10 mouse cellular contexts compared by ENCODE assay signal in the genomic region with DNA sequence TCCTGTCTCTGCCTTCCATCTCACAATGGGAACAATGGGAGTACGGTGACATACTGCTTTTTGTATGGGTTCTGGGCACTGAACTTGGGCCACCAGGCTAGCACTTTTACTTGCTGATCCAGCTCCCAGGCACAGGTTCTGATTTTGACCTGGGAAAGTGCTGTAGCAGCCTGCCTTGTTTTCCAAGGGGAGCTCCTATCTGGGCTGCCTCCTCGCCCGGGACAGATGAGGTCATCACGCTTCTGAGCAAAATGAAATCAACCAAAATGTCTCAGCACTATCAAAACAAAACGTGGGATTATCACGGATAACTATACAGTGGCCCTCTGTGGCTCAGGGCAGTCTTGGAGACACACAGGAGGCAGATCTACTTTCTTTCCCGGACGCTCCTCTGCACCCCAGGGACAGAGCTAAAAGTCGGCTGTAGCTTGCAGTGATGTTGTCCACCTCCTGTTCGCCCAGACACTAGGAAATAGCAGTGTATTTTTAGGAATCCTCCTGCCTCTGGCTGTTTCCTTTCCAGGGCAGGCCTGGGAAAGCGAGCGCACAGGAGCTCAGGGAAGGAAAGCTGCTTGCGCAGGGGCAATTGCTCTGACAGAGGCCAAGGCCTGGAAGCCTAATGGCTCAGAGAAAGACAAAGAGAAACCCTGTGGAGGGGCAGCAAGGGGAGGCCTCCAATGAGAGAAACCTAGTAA. TPM values are rescaled to one million over a fixed set of nuclear protein-coding genes. Genes with fewer than 3 reads are reported as not detected.
DNase-seq lines count a peak whose midpoint lies in the region; ATAC-seq lines count a peak whose summit lies in the region.
"Had no signal": no experiment of that assay in that cellular context is flagged by ENCODE, and none has a peak within 500 bp of the region (broad histone marks: within the 10 kb centered on the region; RNA-seq: fewer than 3 reads in every experiment).

No protein-coding gene starts in this region.

- no peaks in the 10 kb centered on the region for H3K27me3 ChIP-seq in forebrain, embryonic 14.5 days (replicated peaks; ENCODE audit: control insufficient read depth, insufficient read depth, low read length)
- H3K27me3 ChIP-seq: midbrain, embryonic 12.5 days had no signal

- no peak overlapping the region for H3K9ac ChIP-seq in forebrain, embryonic 14.5 days (ENCODE audit: low read length)
- H3K9ac ChIP-seq: midbrain, embryonic 12.5 days had no signal

- no peak overlapping the region for H3K4me3 ChIP-seq in forebrain, embryonic 14.5 days (ENCODE audit: low read depth, low read length)
- H3K4me3 ChIP-seq: midbrain, embryonic 12.5 days had no signal

- intact Hi-C loops in heart, postnatal 10 days (cut with DNase I), result loop anchor here (2.0 kb wide), 2 partner anchors 17 to 27 kb away; a partner anchor contains a TSS

- 61% methylated on average over 13 of the region's 13 CpGs for WGBS in forebrain, embryonic 14.5 days

- H3K9me3 ChIP-seq in forebrain, embryonic 14.5 days (replicated peaks; ENCODE audit: control insufficient read depth, low read length), result no peaks in the 10 kb centered on the region
- H3K9me3 ChIP-seq: midbrain, embryonic 12.5 days had no signal

- H3K4me2 ChIP-seq in forebrain, embryonic 14.5 days (ENCODE audit: low read length), result no peak overlapping the region
- H3K4me2 ChIP-seq: midbrain, embryonic 12.5 days had no signal

- no peak for ATAC-seq in forebrain, embryonic 14.5 days

- H3K27ac ChIP-seq in forebrain, embryonic 14.5 days (ENCODE audit: low read depth, low read length), result no peak overlapping the region
- H3K27ac ChIP-seq: midbrain, embryonic 12.5 days had no signal

- H3K36me3 ChIP-seq in forebrain, embryonic 14.5 days (ENCODE audit: control insufficient read depth, insufficient read depth, low read length), result no peaks in the 10 kb centered on the region
- H3K36me3 ChIP-seq: midbrain, embryonic 12.5 days had no signal

- no peaks in the 10 kb centered on the region for H3K4me1 ChIP-seq in forebrain, embryonic 14.5 days (ENCODE audit: control insufficient read depth, insufficient read depth, low read length)

- DNase-seq in adrenal gland, postnatal 10 days, result peak; percentile 21
- no peak for DNase-seq in adrenal gland, postnatal 4 days (ENCODE audit: low spot score in 2 of 2)
- peak; percentile 27 for DNase-seq in embryo, embryonic 11 days
- DNase-seq in heart, postnatal 10 days, result peak; percentile 51 to 58
- DNase-seq in kidney, postnatal 25 days, result peak; percentile 45 to 73
- DNase-seq in right cerebral cortex, adult 2 months (ENCODE audit: low spot score in 2 of 2), result no peak
- DNase-seq in layer of hippocampus, postnatal 10 days (ENCODE audit: low spot score in 2 of 2), result no peak
- DNase-seq in forebrain, embryonic 14.5 days (ENCODE audit: low spot score), result no peak
- DNase-seq: right cerebral cortex, postnatal 14 days had no signal

RNA-seq across cellular contexts. Expression of a gene that starts 27.8 kb away (rescaled TPM):
- total RNA-seq in adrenal gland, postnatal 10 days (2021), result 10 to 100 TPM; 18.5 to 23.2 TPM
- total RNA-seq in adrenal gland, postnatal 4 days (2021), result 10 to 100 TPM; 26.0 to 35.2 TPM
- total RNA-seq in heart, postnatal 10 days (2021), result 10 to 100 TPM; 29.6 to 33.4 TPM
- total RNA-seq in layer of hippocampus, postnatal 10 days (2021), result 10 to 100 TPM in 1 of 2 experiments, 1 to 10 TPM in 1; 9.2 to 10.3 TPM
- polyA plus RNA-seq in forebrain, embryonic 14.5 days (2014; fragmentation: Nextera tagmentation; extraction: Ambion mirVana), result 4.2 and 4.3 TPM in 2 replicates

Comparison
In these comparisons a context has a peak if more than half of its experiments do, and no peak if none do; other contexts are left out.
1. DNase-seq: peak in adrenal gland, postnatal 10 days (single experiment), embryo, embryonic 11 days (single experiment), heart, postnatal 10 days (2 of 2) and kidney, postnatal 25 days (2 of 2); none in adrenal gland, postnatal 4 days (0 of 2), right cerebral cortex, adult 2 months (0 of 2), layer of hippocampus, postnatal 10 days (0 of 2) and forebrain, embryonic 14.5 days (single experiment).